Mouse (Mus musculus) A20 (cell line): ENCODE measurements around the gene Ap3d1.

Source experiments
- DNase-seq: peaks from one replicate; pipeline ENCODE4 v3.0.0-alpha.2; 2011; ENCODE audit warnings: low read depth, low spot score

Gene Ap3d1

GRCm38 (mm10) chr10:80666837-80667412, 75.1 kb downstream of the Ap3d1 start:
- no peak for DNase-seq

- no peak for DNase-seq
These were observed 75.9 kb downstream of the Ap3d1 start for GRCm38 (mm10) chr10:80665981-80666733.

- DNase-seq: no peak
These were observed 76.6 kb downstream of the Ap3d1 start for GRCm38 (mm10) chr10:80665459-80665858.

GRCm38 (mm10) chr10:80665016-80665380, 77.1 kb downstream of the Ap3d1 start:
- DNase-seq: no peak

GRCm38 (mm10) chr10:80664197-80665015, 77.7 kb downstream of the Ap3d1 start:
- DNase-seq: peak; percentile 51

GRCm38 (mm10) chr10:80663485-80664196, 78.4 kb downstream of the Ap3d1 start:
- DNase-seq: peak; percentile 81

GRCm38 (mm10) chr10:80661149-80661548, 80.9 kb downstream of the Ap3d1 start:
- DNase-seq: peak; percentile 88

GRCm38 (mm10) chr10:80659213-80659612, 82.9 kb downstream of the Ap3d1 start:
- DNase-seq: peak; percentile 74

GRCm38 (mm10) chr10:80658841-80659202, 83.2 kb downstream of the Ap3d1 start:
- peak; percentile 68 for DNase-seq

- no peak for DNase-seq
These were observed 83.7 kb downstream of the Ap3d1 start for GRCm38 (mm10) chr10:80658194-80658840.
